Comparison of ENCODE assay signal across 8 mouse cellular contexts in the genomic region with DNA sequence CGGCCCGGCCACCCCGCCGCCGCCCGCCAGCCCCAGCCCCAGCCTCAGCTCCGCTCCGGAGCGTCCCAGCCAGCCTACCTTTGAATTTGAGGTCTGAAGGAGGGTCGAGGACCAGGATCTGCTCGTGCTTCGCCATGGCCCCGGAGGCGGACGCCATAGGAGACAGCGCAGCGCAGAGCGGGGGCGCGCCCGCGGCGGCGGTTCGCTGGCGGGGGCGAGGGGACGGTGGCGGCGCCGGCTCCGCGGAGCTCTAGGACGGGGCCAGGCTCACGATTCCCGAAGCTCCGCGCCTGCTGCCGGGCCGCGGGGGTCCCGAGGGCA. TPM values are rescaled to one million over a fixed set of nuclear protein-coding genes. Genes with fewer than 3 reads are reported as not detected.
A peak's percentile ranks its signal among the peaks of the same experiment; 100 is the strongest.
DNase-seq lines count a peak whose midpoint lies in the region; ATAC-seq and TF ChIP-seq lines count a peak whose summit lies in the region.

No protein-coding gene starts in this region.

- H3K79me2 ChIP-seq in liver, adult 2 months (ENCODE audit: control insufficient read depth, insufficient read depth, low read length), result peaks cover 21% of the 10 kb centered on the region

- H3K9ac ChIP-seq in liver, adult 2 months (ENCODE audit: low read depth, low read length), result peak overlapping the region; percentile 99
- peak overlapping the region; percentile 99 for H3K9ac ChIP-seq in embryonic facial prominence, embryonic 12.5 days
- H3K9ac ChIP-seq in intestine, embryonic 15.5 days, result peak overlapping the region; percentile 100
- peak overlapping the region; percentile 99 for H3K9ac ChIP-seq in neural tube, embryonic 13.5 days

- H3K36me3 ChIP-seq in liver, adult 2 months (ENCODE audit: control insufficient read depth, insufficient read depth, low read length), result no peaks in the 10 kb centered on the region
- no peaks in the 10 kb centered on the region for H3K36me3 ChIP-seq in embryonic facial prominence, embryonic 12.5 days
- H3K36me3 ChIP-seq in intestine, embryonic 15.5 days, result no peaks in the 10 kb centered on the region
- H3K36me3 ChIP-seq in neural tube, embryonic 13.5 days, result no peaks in the 10 kb centered on the region

- no peaks in the 10 kb centered on the region for H3K27me3 ChIP-seq in liver, adult 2 months (ENCODE audit: control insufficient read depth, insufficient read depth, low read length)
- H3K27me3 ChIP-seq in embryonic facial prominence, embryonic 12.5 days, result no peaks in the 10 kb centered on the region
- no peaks in the 10 kb centered on the region for H3K27me3 ChIP-seq in intestine, embryonic 15.5 days (replicated peaks)
- no peaks in the 10 kb centered on the region for H3K27me3 ChIP-seq in neural tube, embryonic 13.5 days

- TF ChIP-seq CTCF in liver, adult 2 months (IDR thresholded peaks at IDR 0.05; ENCODE audit: low read depth, low read length), result no peak

- ATAC-seq in embryonic facial prominence, embryonic 12.5 days (ENCODE audit: insufficient number of reproducible peaks, insufficient read depth, low FRiP score, low TSS enrichment), result peak; percentile 68
- ATAC-seq in intestine, embryonic 15.5 days, result peak; percentile 54
- ATAC-seq in neural tube, embryonic 13.5 days (ENCODE audit: low read depth), result peak; percentile 75

- TF ChIP-seq POLR2A in liver, adult 2 months (IDR thresholded peaks at IDR 0.05; ENCODE audit: extremely low read depth, insufficient read depth, low read length), result no peak

- no peak for DNase-seq in liver, adult 2 months (ENCODE audit: extremely low read depth, low read depth, low spot score)
- DNase-seq in liver, result no peak
- no peak for DNase-seq in layer of hippocampus, adult 18-20 months (ENCODE audit: low spot score in 2 of 2)
- no peak for DNase-seq in urinary bladder, adult 2 months (ENCODE audit: low spot score)
- DNase-seq in ovary, postnatal 10 days (ENCODE audit: low spot score), result no peak

- peak overlapping the region; percentile 95 for H3K27ac ChIP-seq in liver, adult 2 months (replicated peaks; ENCODE audit: insufficient read depth, low read depth, low read length)
- H3K27ac ChIP-seq in embryonic facial prominence, embryonic 12.5 days, result peak overlapping the region; percentile 100
- peak overlapping the region; percentile 99 for H3K27ac ChIP-seq in intestine, embryonic 15.5 days
- H3K27ac ChIP-seq in neural tube, embryonic 13.5 days (replicated peaks), result peak overlapping the region; percentile 100

- H3K4me1 ChIP-seq in liver, adult 2 months (ENCODE audit: control insufficient read depth, insufficient read depth, low read length), result peaks cover 13% of the 10 kb centered on the region
- peaks cover 36% of the 10 kb centered on the region for H3K4me1 ChIP-seq in embryonic facial prominence, embryonic 12.5 days
- H3K4me1 ChIP-seq in intestine, embryonic 15.5 days (replicated peaks), result peaks cover 11% of the 10 kb centered on the region
- peaks cover 44% of the 10 kb centered on the region for H3K4me1 ChIP-seq in neural tube, embryonic 13.5 days (replicated peaks)

- peak overlapping the region; percentile 60 for H3K4me2 ChIP-seq in embryonic facial prominence, embryonic 12.5 days (replicated peaks)
- peak overlapping the region; percentile 68 for H3K4me2 ChIP-seq in intestine, embryonic 15.5 days (replicated peaks)
- H3K4me2 ChIP-seq in neural tube, embryonic 13.5 days, result peak overlapping the region; percentile 77

- WGBS in liver, adult 2 months, result under 1% methylated on average over 42 of the region's 42 CpGs
- 0% methylated on average over 29 of the region's 42 CpGs for WGBS in embryonic facial prominence, embryonic 12.5 days
- WGBS in intestine, embryonic 15.5 days, result under 1% methylated on average over 42 of the region's 42 CpGs
- WGBS in neural tube, embryonic 13.5 days, result 0% methylated on average over 35 of the region's 42 CpGs

- H3K4me3 ChIP-seq in liver, adult 2 months (ENCODE audit: insufficient read depth, low read depth, low read length), result peak overlapping the region; percentile 99
- peak overlapping the region; percentile 96 for H3K4me3 ChIP-seq in embryonic facial prominence, embryonic 12.5 days
- H3K4me3 ChIP-seq in intestine, embryonic 15.5 days (replicated peaks), result peak overlapping the region; percentile 97
- H3K4me3 ChIP-seq in neural tube, embryonic 13.5 days, result peak overlapping the region; percentile 96

- H3K9me3 ChIP-seq in embryonic facial prominence, embryonic 12.5 days, result no peaks in the 10 kb centered on the region
- H3K9me3 ChIP-seq in intestine, embryonic 15.5 days, result no peaks in the 10 kb centered on the region
- no peaks in the 10 kb centered on the region for H3K9me3 ChIP-seq in neural tube, embryonic 13.5 days

RNA-seq across cellular contexts. Expression of a gene that starts 0.3 kb away (rescaled TPM):
- 48.9 and 51.7 TPM in 2 replicates for total RNA-seq in liver, adult 2 months (2014; rRNA removed)
- 17.9 and 19.0 TPM in 2 replicates for polyA plus RNA-seq in liver, adult 2 months (2012; rRNA removed)
- 208 and 216 TPM in 2 replicates for polyA plus RNA-seq in embryonic facial prominence, embryonic 12.5 days (2016; fragmentation: Nextera tagmentation; extraction: Ambion mirVana)
- 206 and 240 TPM in 2 replicates for polyA plus RNA-seq in intestine, embryonic 15.5 days (2015; fragmentation: Nextera tagmentation; extraction: Ambion mirVana)
- 308 and 327 TPM in 2 replicates for polyA plus RNA-seq in neural tube, embryonic 13.5 days (2015; fragmentation: Nextera tagmentation; extraction: Ambion mirVana)
- 100 to 1,000 TPM; 129 to 132 TPM for total RNA-seq in layer of hippocampus, adult 18-20 months (2021)
- polyA plus RNA-seq in urinary bladder, adult 2 months (2012; rRNA removed), result 67.9 and 68.3 TPM in 2 replicates

RNA-seq across cellular contexts. Expression of a gene that starts 28.9 kb away (rescaled TPM):
- total RNA-seq in liver, adult 2 months (2014; rRNA removed), result not detected in 2 replicates
- not detected in 2 replicates for polyA plus RNA-seq in liver, adult 2 months (2012; rRNA removed)
- 0.14 TPM in 1 of 2 replicates, not detected in the other for polyA plus RNA-seq in embryonic facial prominence, embryonic 12.5 days (2016; fragmentation: Nextera tagmentation; extraction: Ambion mirVana)
- not detected in 2 replicates for polyA plus RNA-seq in intestine, embryonic 15.5 days (2015; fragmentation: Nextera tagmentation; extraction: Ambion mirVana)
- 0.17 TPM in 1 of 2 replicates, not detected in the other for polyA plus RNA-seq in neural tube, embryonic 13.5 days (2015; fragmentation: Nextera tagmentation; extraction: Ambion mirVana)
- not detected for total RNA-seq in layer of hippocampus, adult 18-20 months (2021)
- 0.04 and 0.06 TPM in 2 replicates for polyA plus RNA-seq in urinary bladder, adult 2 months (2012; rRNA removed)
